Mouse (Mus musculus) limb, embryonic 10.5 days (tissue): ENCODE results near the gene Ppil1. TPM values are rescaled to one million over a fixed set of nuclear protein-coding genes. Genes with fewer than 3 reads are reported as not detected.
"Not testable (repeated sequence)": the region's sequence is repeated elsewhere in the genome, so short reads cannot be mapped to it uniquely, and the experiment has no call there.

Source experiments
- DNase-seq: peaks from one replicate; pipeline ENCODE4 v3.0.0-alpha.2; 2017; ENCODE audit warnings: low spot score
- H3K27ac ChIP-seq: fragments of 300-500 bp; sonication (generic); 2 replicates; pipeline ENCODE4 v1.5.1; 2016; ENCODE audit warnings: mild to moderate bottlenecking
- H3K27me3 ChIP-seq: fragments of 300-500 bp; sonication (generic); 2 replicates; pipeline ENCODE4 v1.6.1; 2016; ENCODE audit warnings: low read depth, mild to moderate bottlenecking; ENCODE audit not compliant: poor library complexity, severe bottlenecking
- H3K36me3 ChIP-seq: fragments of 300-500 bp; sonication (generic); 2 replicates; pipeline ENCODE4 v1.6.1; 2016; ENCODE audit warnings: mild to moderate bottlenecking, moderate library complexity
- H3K4me1 ChIP-seq: fragments of 300-500 bp; sonication (generic); 2 replicates; pipeline ENCODE4 v1.6.1; 2016
- H3K4me3 ChIP-seq: fragments of 300-500 bp; sonication (generic); 2 replicates; pipeline ENCODE4 v1.5.1; 2016; ENCODE audit warnings: mild to moderate bottlenecking, moderate library complexity
- H3K9me3 ChIP-seq: fragments of 300-500 bp; sonication (generic); replicated peaks from 2 replicates; pipeline ENCODE4 v1.6.1; 2016; ENCODE audit warnings: mild to moderate bottlenecking
- WGBS: fragments of 180-500 bp; shearing (Covaris S2); methylation state at CpG from one replicate; pipeline ENCODE4 v1.1.7; 2016; 5-methylcytosine and 5-hydroxymethylcytosine counted together
- polyA plus RNA-seq: library from polyadenylated mRNA; unstranded; fragments of >200 nt; fragmentation: Nextera tagmentation; extraction: Ambion mirVana; gene quantifications from 2 replicates; pipeline ENCODE4 v1.2.1, GENCODE M21; 2016

Ppil1 gene
- polyA plus RNA-seq, 1 experiment from 2014 or later: 239 TPM

- no peak for DNase-seq
Observed at GRCm38 (mm10) chr17:29258025-29258558, 5.9 kb downstream of the Ppil1 start.

GRCm38 (mm10) chr17:29257001-29257511 is 6.9 kb downstream of the Ppil1 start:
- Histone ChIP-seq H3K4me3 (no peak overlapping the region), H3K4me1 (peaks cover 60% of the 10 kb centered on the region), H3K27me3 (no peaks in the 10 kb centered on the region), H3K27ac (no peak overlapping the region), H3K36me3 (peaks cover 99% of the 10 kb centered on the region), H3K9me3 (no peaks in the 10 kb centered on the region)
- 93% methylated on average over 10 of the region's 10 CpGs for WGBS
- DNase-seq: no peak

More at GRCm38 (mm10) chr17:29258025-29258558, 5.9 kb downstream of the Ppil1 start:
- Histone ChIP-seq H3K4me3 (0 out of 2 replicates have a peak overlapping the region, but pooled peaks have one; percentile 8), H3K27me3 (no peaks in the 10 kb centered on the region), H3K36me3 (peaks cover 90% of the 10 kb centered on the region), H3K9me3 (no peaks in the 10 kb centered on the region), H3K4me1 (peaks cover 70% of the 10 kb centered on the region), H3K27ac (peak overlapping the region; percentile 12; the same call in 1 of the 2 replicates)
- WGBS: 75% methylated on average over 10 of the region's 10 CpGs

GRCm38 (mm10) chr17:29256507-29256906 is 7.5 kb downstream of the Ppil1 start:
- 80% methylated on average over 6 of the region's 6 CpGs for WGBS
- H3K4me1 ChIP-seq: peaks cover 54% of the 10 kb centered on the region
- peaks cover 99% of the 10 kb centered on the region for H3K36me3 ChIP-seq
- H3K4me3 ChIP-seq: no peak overlapping the region
- no peaks in the 10 kb centered on the region for H3K9me3 ChIP-seq
- H3K27ac ChIP-seq: peak overlapping the region; percentile 11; the same call in 1 of the 2 replicates
- DNase-seq: no peak
- no peaks in the 10 kb centered on the region for H3K27me3 ChIP-seq

- WGBS: 93% methylated on average over 6 of the region's 6 CpGs
- not testable (repeated sequence) for H3K27me3 ChIP-seq, H3K27ac ChIP-seq, DNase-seq, H3K9me3 ChIP-seq, H3K4me3 ChIP-seq
- Histone ChIP-seq H3K36me3 (peaks cover 99% of the 10 kb centered on the region), H3K4me1 (peaks cover 40% of the 10 kb centered on the region)
Observed at GRCm38 (mm10) chr17:29254784-29255183, 9.2 kb downstream of the Ppil1 start.

GRCm38 (mm10) chr17:29253684-29254083 is 10.3 kb downstream of the Ppil1 start:
- Histone ChIP-seq H3K27me3 (no peaks in the 10 kb centered on the region), H3K36me3 (peaks cover 99% of the 10 kb centered on the region), H3K4me3 (no peak overlapping the region), H3K4me1 (peaks cover 30% of the 10 kb centered on the region), H3K9me3 (no peaks in the 10 kb centered on the region), H3K27ac (no peak overlapping the region)
- 61% methylated on average over 9 of the region's 9 CpGs for WGBS
- no peak for DNase-seq

- peaks cover 25% of the 10 kb centered on the region for H3K4me1 ChIP-seq
- DNase-seq: no peak
- peaks cover 98% of the 10 kb centered on the region for H3K36me3 ChIP-seq
- no peaks in the 10 kb centered on the region for H3K27me3 ChIP-seq
- H3K9me3 ChIP-seq: no peaks in the 10 kb centered on the region
- no peak overlapping the region for H3K27ac ChIP-seq
- 93% methylated on average over 2 of the region's 2 CpGs for WGBS
- no peak overlapping the region for H3K4me3 ChIP-seq
Observed at GRCm38 (mm10) chr17:29253236-29253635, 10.8 kb downstream of the Ppil1 start.

- no peak overlapping the region for H3K27ac ChIP-seq
- DNase-seq: no peak
- H3K4me3 ChIP-seq: no peak overlapping the region
- H3K27me3 ChIP-seq: no peaks in the 10 kb centered on the region
- H3K36me3 ChIP-seq: peaks cover 84% of the 10 kb centered on the region
- 91% methylated on average over 15 of the region's 15 CpGs for WGBS
- peaks cover 13% of the 10 kb centered on the region for H3K4me1 ChIP-seq
- H3K9me3 ChIP-seq: no peaks in the 10 kb centered on the region
Observed at GRCm38 (mm10) chr17:29251608-29252390, 12.2 kb downstream of the Ppil1 start.

- H3K4me1 ChIP-seq: peaks cover 11% of the 10 kb centered on the region
- H3K27ac ChIP-seq, H3K27me3 ChIP-seq, DNase-seq, H3K4me3 ChIP-seq, H3K9me3 ChIP-seq: not testable (repeated sequence)
- H3K36me3 ChIP-seq: peaks cover 76% of the 10 kb centered on the region
- 94% methylated on average over 14 of the region's 14 CpGs for WGBS
Observed at GRCm38 (mm10) chr17:29251006-29251405, 13.0 kb downstream of the Ppil1 start.

- 62% methylated on average over 9 of the region's 9 CpGs for WGBS
- Histone ChIP-seq H3K36me3 (peaks cover 61% of the 10 kb centered on the region), H3K27ac (no peak overlapping the region), H3K4me1 (peaks cover 26% of the 10 kb centered on the region), H3K27me3 (no peaks in the 10 kb centered on the region), H3K9me3 (no peaks in the 10 kb centered on the region), H3K4me3 (no peak overlapping the region)
- no peak for DNase-seq
Observed at GRCm38 (mm10) chr17:29249512-29249911, 14.5 kb downstream of the Ppil1 start.

GRCm38 (mm10) chr17:29247881-29248280 is 16.1 kb downstream of the Ppil1 start:
- Histone ChIP-seq H3K4me3 (no peak overlapping the region), H3K36me3 (peaks cover 45% of the 10 kb centered on the region), H3K27me3 (0 out of 2 replicates have a peak, but pooled peaks cover 1% of the 10 kb centered on the region), H3K9me3 (no peaks in the 10 kb centered on the region), H3K4me1 (peaks cover 29% of the 10 kb centered on the region), H3K27ac (no peak overlapping the region)
- 85% methylated on average over 13 of the region's 13 CpGs for WGBS
- DNase-seq: no peak

GRCm38 (mm10) chr17:29246602-29247001 is 17.4 kb downstream of the Ppil1 start:
- peak; percentile 77 for DNase-seq

GRCm38 (mm10) chr17:29245725-29246124 is 18.3 kb downstream of the Ppil1 start:
- peaks cover 11% of the 10 kb centered on the region for H3K27me3 ChIP-seq
- H3K9me3 ChIP-seq: no peaks in the 10 kb centered on the region
- peaks cover 34% of the 10 kb centered on the region for H3K4me1 ChIP-seq
- 39% methylated on average over 7 of the region's 7 CpGs for WGBS
- H3K4me3 ChIP-seq: no peak overlapping the region
- peaks cover 24% of the 10 kb centered on the region for H3K36me3 ChIP-seq
- H3K27ac ChIP-seq: peak overlapping the region; percentile 68
- DNase-seq: no peak

More at GRCm38 (mm10) chr17:29246602-29247001, 17.4 kb downstream of the Ppil1 start:
- Histone ChIP-seq H3K36me3 (peaks cover 32% of the 10 kb centered on the region), H3K27ac (peak overlapping the region; percentile 53; the same call in 1 of the 2 replicates), H3K9me3 (no peaks in the 10 kb centered on the region), H3K4me3 (no peak overlapping the region), H3K27me3 (0 out of 2 replicates have a peak, but pooled peaks cover 8% of the 10 kb centered on the region), H3K4me1 (peaks cover 32% of the 10 kb centered on the region)
- 22% methylated on average over 5 of the region's 5 CpGs for WGBS

- H3K27me3 ChIP-seq: peaks cover 19% of the 10 kb centered on the region
- 0 out of 2 replicates have a peak overlapping the region, but pooled peaks have one; percentile 13 for H3K4me3 ChIP-seq
- 28% methylated on average over 12 of the region's 12 CpGs for WGBS
- peaks cover 34% of the 10 kb centered on the region for H3K4me1 ChIP-seq
- DNase-seq: no peak
- peaks cover 16% of the 10 kb centered on the region for H3K36me3 ChIP-seq
- H3K9me3 ChIP-seq: no peaks in the 10 kb centered on the region
- peak overlapping the region; percentile 68 for H3K27ac ChIP-seq
Observed at GRCm38 (mm10) chr17:29244912-29245311, 19.1 kb downstream of the Ppil1 start.
